Mouse (Mus musculus) kidney, postnatal 0 days (tissue): ENCODE measurements around the gene Msantd3. TPM values are rescaled to one million over a fixed set of nuclear protein-coding genes. Genes with fewer than 3 reads are reported as not detected.
A peak's percentile ranks its signal among the peaks of the same experiment; 100 is the strongest.

Experiments used
- ATAC-seq: fragments of 200-750 bp; cut with Nextera tagmentation; replicated peaks from 2 replicates; pipeline ENCODE4 v1.8.0; 2017; ENCODE audit warnings: low read depth, moderate number of reproducible peaks, moderate TSS enrichment, moderate library complexity; ENCODE audit not compliant: low FRiP score
- DNase-seq: peaks from one replicate; pipeline ENCODE4 v3.0.0-alpha.2; 2016; ENCODE audit warnings: low spot score
- H3K27ac ChIP-seq: fragments of 300-500 bp; sonication (generic); 2 replicates; pipeline ENCODE4 v1.5.1; 2014; ENCODE audit warnings: mild to moderate bottlenecking
- H3K27me3 ChIP-seq: fragments of 300-500 bp; sonication (generic); 2 replicates; pipeline ENCODE4 v1.6.1; 2014; ENCODE audit warnings: low read length, mixed read lengths; ENCODE audit not compliant: insufficient read depth
- H3K36me3 ChIP-seq: fragments of 300-500 bp; sonication (generic); 2 replicates; pipeline ENCODE4 v1.6.1; 2014; ENCODE audit warnings: low read length, mixed read lengths; ENCODE audit not compliant: insufficient read depth
- H3K4me1 ChIP-seq: fragments of 300-500 bp; sonication (generic); replicated peaks from 2 replicates; pipeline ENCODE4 v1.6.1; 2014; ENCODE audit warnings: antibody characterized with exemption, low read length, mixed read lengths; ENCODE audit not compliant: insufficient read depth
- H3K4me2 ChIP-seq: fragments of 300-500 bp; sonication (generic); 2 replicates; pipeline ENCODE4 v1.6.1; 2014; ENCODE audit warnings: mild to moderate bottlenecking, low read length, moderate library complexity, mixed read lengths
- H3K4me3 ChIP-seq: fragments of 300-500 bp; sonication (generic); replicated peaks from 2 replicates; pipeline ENCODE4 v1.5.1; 2014; ENCODE audit warnings: low read depth, low read length
- H3K9ac ChIP-seq: fragments of 300-500 bp; sonication (generic); 2 replicates; pipeline ENCODE4 v1.6.1; 2014; ENCODE audit warnings: low read depth, low read length
- H3K9me3 ChIP-seq: fragments of 300-500 bp; sonication (generic); replicated peaks from 2 replicates; pipeline ENCODE4 v1.6.1; 2016; ENCODE audit warnings: low read length, inconsistent platforms, mixed read lengths
- CTCF ChIP-seq: IDR thresholded peaks from 2 replicates; pipeline ENCODE4 v1.5.1; 2016; ENCODE audit warnings: antibody characterized with exemption, low read depth, mild to moderate bottlenecking, moderate library complexity
- WGBS: fragments of 180-500 bp; shearing (Covaris S2); extraction: QIAGEN DNeasy Blood & Tissue Kit; methylation state at CpG from one replicate; pipeline ENCODE4 v1.1.7; 2014; 5-methylcytosine and 5-hydroxymethylcytosine counted together
- polyA plus RNA-seq: library from polyadenylated mRNA; unstranded; fragments of >200 nt; fragmentation: Nextera tagmentation; extraction: Ambion mirVana; gene quantifications from 2 replicates; pipeline ENCODE4 v1.2.1, GENCODE M21; 2015

Msantd3 gene
- polyA plus RNA-seq, 1 experiment from 2014 or later, result 30.7 TPM

DNA sequence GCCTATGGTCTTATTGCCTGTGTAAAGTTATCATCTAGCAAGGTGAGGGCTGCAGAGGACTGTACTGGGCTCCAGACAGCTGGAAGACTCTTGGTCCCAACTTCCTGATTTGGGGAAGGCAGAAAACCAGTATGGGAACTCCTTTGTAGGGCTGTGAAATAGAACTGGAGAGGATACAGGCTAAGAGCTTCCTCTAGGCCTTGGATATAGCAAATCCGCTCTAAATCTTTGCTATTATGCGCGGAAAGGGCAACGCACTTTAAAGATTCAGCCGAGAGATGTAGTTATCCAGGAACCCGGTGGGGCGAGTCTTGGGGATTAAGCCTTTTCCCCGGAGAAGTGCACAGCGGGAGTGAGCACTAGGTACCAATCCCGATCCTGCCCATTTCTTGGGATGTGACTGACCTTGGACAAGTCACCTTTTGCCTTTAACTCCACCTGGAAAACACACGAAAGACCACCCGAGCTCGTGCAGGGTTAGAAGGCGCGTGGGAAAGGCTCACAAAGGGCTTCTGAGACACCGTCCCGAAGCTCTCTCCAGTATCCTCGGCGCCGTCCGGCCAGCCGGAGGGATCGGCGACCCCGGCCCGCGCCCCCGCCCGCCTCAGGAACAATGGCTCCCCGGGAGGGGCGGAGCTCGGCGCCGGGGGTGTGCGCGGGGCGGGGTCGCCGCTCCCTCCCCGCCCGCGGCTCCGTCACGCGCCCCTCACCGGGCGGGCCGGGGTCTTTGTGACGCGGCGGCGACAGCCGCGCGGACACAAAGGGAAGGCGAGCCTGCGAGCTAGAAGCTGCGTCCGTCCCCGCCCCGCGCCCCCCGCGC is 44.9 kb downstream of the Msantd3 start, which contains the start of gene Tmeff1:
TSS of gene Tmeff1 (plus strand) at position 754 of the 820 bp plus-strand sequence.
- H3K36me3 ChIP-seq, result no peaks in the 10 kb centered on the region
- peak within 1 kb of the TSS; percentile 85 for H3K27ac ChIP-seq
- DNase-seq (peak; percentile 60), ATAC-seq (peak; percentile 53)
- H3K4me2 ChIP-seq, result peak within 1 kb of the TSS; percentile 83
- no peak for TF ChIP-seq CTCF
- H3K4me3 ChIP-seq, result peak within 1 kb of the TSS; percentile 89
- no peaks in the 10 kb centered on the region for H3K9me3 ChIP-seq
- 1% methylated on average over 51 of the region's 64 CpGs for WGBS
- no peaks in the 10 kb centered on the region for H3K27me3 ChIP-seq
- no peaks in the 10 kb centered on the region for H3K4me1 ChIP-seq
- peak within 1 kb of the TSS; percentile 87 for H3K9ac ChIP-seq

DNA sequence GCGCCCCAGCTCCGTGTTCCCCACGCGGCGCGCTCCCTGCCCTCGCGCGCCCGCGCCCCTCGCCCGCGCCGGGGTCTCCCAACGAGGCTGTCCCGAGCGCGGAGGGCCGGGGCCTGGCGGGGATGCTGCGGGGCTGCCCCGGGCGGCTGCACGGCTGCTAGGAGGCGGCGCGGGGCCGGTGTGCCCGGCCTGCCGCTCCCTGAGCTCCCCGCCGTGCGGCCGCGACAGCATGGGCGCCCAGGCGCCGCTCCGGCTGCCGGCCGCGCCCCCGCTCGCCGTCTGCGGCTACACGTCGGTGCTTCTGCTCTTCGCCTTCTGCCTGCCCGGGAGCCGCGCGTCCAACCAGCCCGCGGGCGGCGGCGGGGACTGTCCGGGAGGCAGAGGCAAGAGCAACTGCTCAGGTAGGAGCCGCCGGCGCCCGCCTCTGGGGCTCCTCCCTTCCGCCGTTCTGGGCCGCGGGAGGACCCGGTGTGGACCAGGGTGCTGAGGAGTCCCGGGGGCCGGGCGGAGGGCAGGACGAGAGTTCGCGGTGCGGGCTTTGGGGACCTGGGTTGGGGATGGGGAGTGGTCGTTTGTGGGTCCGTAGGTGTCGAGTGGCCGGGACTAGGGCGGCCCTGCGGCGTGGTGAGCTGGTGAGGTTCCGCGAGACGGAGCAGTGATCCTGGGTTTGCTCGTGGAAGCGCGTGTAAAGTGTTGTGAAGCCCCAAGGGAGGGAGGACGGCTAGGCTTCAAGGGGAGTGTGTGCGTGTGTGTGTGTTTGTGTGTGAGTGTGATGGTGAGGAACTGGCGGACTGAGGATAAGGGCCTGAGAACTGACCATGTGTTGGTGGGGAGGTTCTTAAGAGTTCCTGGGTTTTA is 45.7 kb downstream of the Msantd3 start:
- no peaks in the 10 kb centered on the region for H3K9me3 ChIP-seq

DNA sequence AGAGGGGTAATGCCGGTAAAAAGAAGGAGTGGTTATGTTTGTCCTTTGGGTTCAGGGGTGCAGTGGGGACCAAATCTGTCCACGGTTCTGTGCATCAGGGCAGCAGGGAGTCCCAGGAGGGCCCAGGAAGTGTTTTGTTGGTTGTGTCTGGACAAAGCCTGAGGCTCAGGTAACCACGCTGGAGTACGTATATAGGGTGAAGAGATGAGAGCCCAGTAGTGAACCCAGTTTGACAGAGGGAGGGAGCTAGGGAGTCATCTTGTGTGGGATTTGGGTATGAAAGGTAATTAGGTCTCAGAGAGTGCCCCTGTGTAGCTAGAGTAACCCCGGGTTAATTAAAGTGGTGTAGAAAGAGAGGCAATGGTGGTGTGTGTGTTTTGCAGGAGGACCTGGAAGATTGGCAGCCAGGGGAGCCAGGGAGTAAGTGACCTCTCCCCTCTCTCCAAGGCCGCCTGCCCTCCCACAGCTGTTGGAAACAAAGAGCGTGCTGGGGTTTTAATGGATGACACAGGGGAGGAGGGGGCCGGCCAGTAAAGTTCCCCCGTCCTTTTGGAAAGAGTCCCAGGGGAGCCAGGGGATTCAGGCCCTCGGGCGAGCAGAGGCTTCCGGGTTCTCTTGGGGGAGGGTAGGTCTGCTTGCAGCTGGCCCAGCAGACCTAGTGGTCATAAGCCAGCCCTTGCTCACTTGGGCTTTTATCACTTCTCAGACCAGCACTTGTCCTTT is 46.5 kb downstream of the Msantd3 start:
- Histone ChIP-seq H3K27ac (peak overlapping the region; percentile 85), H3K4me3 (peak overlapping the region; percentile 89), H3K9me3 (no peaks in the 10 kb centered on the region), H3K4me2 (peak overlapping the region; percentile 83), H3K9ac (peak overlapping the region; percentile 87), H3K27me3 (no peaks in the 10 kb centered on the region), H3K36me3 (no peaks in the 10 kb centered on the region), H3K4me1 (no peaks in the 10 kb centered on the region)
- peak; percentile 76 for DNase-seq
- ATAC-seq, result peak; percentile 51
- WGBS, result 4% methylated on average over 11 of the region's 12 CpGs
- no peak; the same call in 1 of the 2 replicates for TF ChIP-seq CTCF

More for the DNA sequence above, 45.7 kb downstream of the Msantd3 start:
- H3K9ac ChIP-seq, result peak overlapping the region; percentile 87
- WGBS, result under 1% methylated on average over 72 of the region's 92 CpGs
- peak overlapping the region; percentile 89 for H3K4me3 ChIP-seq
- DNase-seq (peak; percentile 54), ATAC-seq (peak; percentile 67)
- no peak for TF ChIP-seq CTCF
- H3K27me3 ChIP-seq, result no peaks in the 10 kb centered on the region
- peak overlapping the region; percentile 83 for H3K4me2 ChIP-seq
- no peaks in the 10 kb centered on the region for H3K4me1 ChIP-seq
- H3K27ac ChIP-seq, result peak overlapping the region; percentile 85
- no peaks in the 10 kb centered on the region for H3K36me3 ChIP-seq

DNA sequence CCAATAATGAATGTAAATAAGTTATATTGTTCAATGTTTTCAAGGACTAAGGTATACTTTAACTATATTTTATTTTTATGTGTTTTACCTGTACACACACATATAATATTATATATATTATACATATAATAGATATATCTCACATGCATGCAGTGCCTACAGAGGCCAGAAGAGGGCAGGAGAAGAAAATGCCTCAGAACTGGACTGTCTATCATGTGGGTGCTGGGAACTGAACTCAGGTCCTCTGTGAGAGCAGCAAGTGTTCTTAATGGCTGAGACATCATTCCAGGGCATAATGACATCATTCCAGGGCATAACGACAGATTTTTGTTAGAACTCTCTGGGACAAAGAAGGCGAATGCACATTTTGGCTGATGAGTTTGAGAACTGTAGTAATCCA is 47.8 kb downstream of the Msantd3 start:
- no peak for ATAC-seq
- DNase-seq, result no peak
- H3K27ac ChIP-seq, result no peak overlapping the region
- H3K9me3 ChIP-seq, result no peaks in the 10 kb centered on the region
- peak; percentile 46 for TF ChIP-seq CTCF
- no peak overlapping the region for H3K9ac ChIP-seq
- H3K4me3 ChIP-seq, result no peak overlapping the region
- H3K36me3 ChIP-seq, result no peaks in the 10 kb centered on the region
- no peaks in the 10 kb centered on the region for H3K4me1 ChIP-seq
- no peaks in the 10 kb centered on the region for H3K27me3 ChIP-seq
- no peak overlapping the region for H3K4me2 ChIP-seq
- 95% methylated on average over 2 of the region's 2 CpGs for WGBS

DNA sequence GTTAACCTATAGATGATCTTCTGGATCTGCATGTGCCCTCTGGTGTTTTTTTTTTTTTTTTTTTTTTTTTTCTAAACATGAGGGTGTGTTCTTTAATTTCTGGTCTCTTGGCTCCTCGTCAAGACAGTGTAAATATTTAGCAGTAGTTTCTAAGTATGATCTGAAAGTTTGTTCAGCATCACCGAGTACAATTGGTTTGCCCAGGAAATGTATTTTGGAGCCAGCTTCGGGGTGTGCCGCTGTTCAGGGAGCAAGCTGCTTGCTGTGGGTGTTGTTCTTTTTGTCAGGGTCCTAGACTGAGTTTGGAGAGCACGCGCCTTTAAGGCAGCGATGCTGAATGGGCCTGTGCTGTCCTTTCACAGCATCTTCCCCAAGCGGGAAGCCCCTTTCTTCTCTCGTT is 48.8 kb downstream of the Msantd3 start:
- WGBS, result 59% methylated on average over 9 of the region's 9 CpGs
- no peak overlapping the region for H3K4me3 ChIP-seq
- no peak overlapping the region for H3K27ac ChIP-seq
- ATAC-seq (no peak), DNase-seq (no peak)
- H3K9me3 ChIP-seq, result no peaks in the 10 kb centered on the region
- no peaks in the 10 kb centered on the region for H3K27me3 ChIP-seq
- no peak for TF ChIP-seq CTCF
- H3K4me1 ChIP-seq, result no peaks in the 10 kb centered on the region
- no peak overlapping the region for H3K9ac ChIP-seq
- no peaks in the 10 kb centered on the region for H3K36me3 ChIP-seq
- no peak overlapping the region for H3K4me2 ChIP-seq

DNA sequence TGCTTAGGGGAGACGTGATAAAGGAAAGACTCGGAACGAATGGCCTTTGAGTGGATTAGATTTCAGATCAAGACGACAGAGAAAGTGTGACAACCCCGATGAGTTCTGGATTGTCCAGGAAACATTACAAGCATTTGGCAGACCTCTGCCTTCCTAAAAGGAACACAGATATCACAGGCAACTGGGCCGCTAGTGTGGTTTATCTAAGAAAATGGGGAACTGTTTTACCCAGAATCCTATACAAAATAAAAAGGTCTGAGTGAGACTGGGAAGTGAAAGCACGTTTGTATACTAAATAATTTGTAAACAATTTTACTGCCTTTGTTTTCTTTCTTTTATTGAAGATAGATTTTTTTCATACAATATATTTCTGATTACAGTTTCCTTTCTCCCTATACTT is 51.1 kb downstream of the Msantd3 start:
- WGBS, result 75% methylated on average over 7 of the region's 7 CpGs
- ATAC-seq (no peak), DNase-seq (no peak)
- H3K4me2 ChIP-seq, result no peak overlapping the region
- no peak overlapping the region for H3K4me3 ChIP-seq
- no peak overlapping the region for H3K9ac ChIP-seq
- no peaks in the 10 kb centered on the region for H3K36me3 ChIP-seq
- no peaks in the 10 kb centered on the region for H3K9me3 ChIP-seq
- H3K27ac ChIP-seq, result no peak overlapping the region
- TF ChIP-seq CTCF, result no peak
- no peaks in the 10 kb centered on the region for H3K27me3 ChIP-seq
- H3K4me1 ChIP-seq, result no peaks in the 10 kb centered on the region
